Mouse (Mus musculus): ENCODE data around the gene Ndufb3.

DNA sequence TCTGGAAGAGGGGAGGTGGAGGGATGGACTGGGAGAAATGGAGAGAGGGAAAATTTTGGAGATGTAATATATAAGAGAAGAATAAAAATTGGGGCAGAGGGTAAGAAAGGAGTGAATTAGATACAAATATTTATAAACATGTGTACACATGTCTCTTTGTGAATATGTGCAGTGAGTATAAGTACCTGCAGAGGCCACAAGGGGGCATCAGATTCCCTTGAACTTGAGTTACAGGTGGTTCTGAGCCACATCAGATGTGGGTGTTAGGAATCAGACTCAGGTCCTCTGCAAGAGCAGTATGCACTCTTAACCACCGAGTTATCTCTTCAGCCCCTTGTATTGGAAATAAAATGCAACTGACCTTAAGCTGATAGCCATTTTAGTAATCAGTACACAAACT, 23.7 kb upstream of the Ndufb3 start:
- TF ChIP-seq GATA1 (IDR thresholded peaks at IDR 0.05; ENCODE audit: borderline replicate concordance, low read length) (no peak), FLI1 (IDR thresholded peaks at IDR 0.05; ENCODE audit: low read length) (no peak)

Measured in megakaryocyte, embryonic 14.5 days (primary cell).